Mouse (Mus musculus): ENCODE results near the gene Fchsd2.

GRCm38 (mm10) chr7:101232716-101233115, 140.1 kb downstream of the Fchsd2 start:
- TF ChIP-seq CTCF (IDR thresholded peaks at IDR 0.05; ENCODE audit: insufficient read depth, low read length) (no peak), POLR2A (IDR thresholded peaks at IDR 0.05; ENCODE audit: borderline replicate concordance, extremely low read depth, low read depth, low read length) (no peak)
